Mouse (Mus musculus) kidney, postnatal 0 days (tissue): ENCODE measurements at regions not wholly inside any gene's neighbourhood (a gene's known extent, or its start where the extent isn't known, plus 50 kb on each side); places are given as distances from the start of the nearest gene placed in this dataset.

Experiments used
- ATAC-seq: fragments of 200-750 bp; cut with Nextera tagmentation; replicated peaks from 2 replicates; pipeline ENCODE4 v1.8.0; 2017; ENCODE audit warnings: low read depth, moderate number of reproducible peaks, moderate TSS enrichment, moderate library complexity; ENCODE audit not compliant: low FRiP score
- DNase-seq: peaks from one replicate; pipeline ENCODE4 v3.0.0-alpha.2; 2016; ENCODE audit warnings: low spot score
- H3K27ac ChIP-seq: fragments of 300-500 bp; sonication (generic); 2 replicates; pipeline ENCODE4 v1.5.1; 2014; ENCODE audit warnings: mild to moderate bottlenecking
- H3K27me3 ChIP-seq: fragments of 300-500 bp; sonication (generic); 2 replicates; pipeline ENCODE4 v1.6.1; 2014; ENCODE audit warnings: low read length, mixed read lengths; ENCODE audit not compliant: insufficient read depth
- H3K36me3 ChIP-seq: fragments of 300-500 bp; sonication (generic); 2 replicates; pipeline ENCODE4 v1.6.1; 2014; ENCODE audit warnings: low read length, mixed read lengths; ENCODE audit not compliant: insufficient read depth
- H3K4me1 ChIP-seq: fragments of 300-500 bp; sonication (generic); replicated peaks from 2 replicates; pipeline ENCODE4 v1.6.1; 2014; ENCODE audit warnings: antibody characterized with exemption, low read length, mixed read lengths; ENCODE audit not compliant: insufficient read depth
- H3K4me2 ChIP-seq: fragments of 300-500 bp; sonication (generic); 2 replicates; pipeline ENCODE4 v1.6.1; 2014; ENCODE audit warnings: mild to moderate bottlenecking, low read length, moderate library complexity, mixed read lengths
- H3K4me3 ChIP-seq: fragments of 300-500 bp; sonication (generic); replicated peaks from 2 replicates; pipeline ENCODE4 v1.5.1; 2014; ENCODE audit warnings: low read depth, low read length
- H3K9ac ChIP-seq: fragments of 300-500 bp; sonication (generic); 2 replicates; pipeline ENCODE4 v1.6.1; 2014; ENCODE audit warnings: low read depth, low read length
- H3K9me3 ChIP-seq: fragments of 300-500 bp; sonication (generic); replicated peaks from 2 replicates; pipeline ENCODE4 v1.6.1; 2016; ENCODE audit warnings: low read length, inconsistent platforms, mixed read lengths
- CTCF ChIP-seq: IDR thresholded peaks from 2 replicates; pipeline ENCODE4 v1.5.1; 2016; ENCODE audit warnings: antibody characterized with exemption, low read depth, mild to moderate bottlenecking, moderate library complexity
- WGBS: fragments of 180-500 bp; shearing (Covaris S2); extraction: QIAGEN DNeasy Blood & Tissue Kit; methylation state at CpG from one replicate; pipeline ENCODE4 v1.1.7; 2014; 5-methylcytosine and 5-hydroxymethylcytosine counted together

DNA sequence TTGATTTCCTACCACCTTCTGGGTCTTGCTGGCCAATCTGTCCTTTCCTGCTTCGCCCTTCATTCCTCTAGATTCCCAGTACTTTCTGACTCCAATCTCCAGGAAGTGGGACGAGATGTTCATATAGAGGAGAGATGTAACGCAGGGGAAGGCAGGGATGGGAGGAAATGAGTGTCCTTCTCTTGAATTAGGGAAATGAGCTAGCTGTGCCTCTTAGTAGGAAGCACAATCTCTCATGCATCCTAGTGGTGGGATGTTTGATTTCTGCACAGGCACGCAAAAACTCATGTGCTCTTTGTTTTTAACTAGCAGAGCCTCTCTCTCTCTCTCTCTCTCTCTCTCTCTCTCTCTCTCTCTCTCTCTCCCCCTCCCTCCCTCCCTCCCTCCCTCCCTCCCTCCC is 290.3 kb downstream of the Gm11011 start:
- 67% methylated on average over 4 of the region's 4 CpGs for WGBS
- no peaks in the 10 kb centered on the region for H3K27me3 ChIP-seq
- DNase-seq (peak; percentile 31), ATAC-seq (no peak)
- no peaks in the 10 kb centered on the region for H3K4me1 ChIP-seq
- H3K4me2 ChIP-seq = no peak overlapping the region
- TF ChIP-seq CTCF = peak; percentile 19; the same call in 1 of the 2 replicates
- H3K27ac ChIP-seq = no peak overlapping the region
- no peaks in the 10 kb centered on the region for H3K36me3 ChIP-seq
- no peak overlapping the region for H3K9ac ChIP-seq
- H3K4me3 ChIP-seq = no peak overlapping the region
- no peaks in the 10 kb centered on the region for H3K9me3 ChIP-seq

DNA sequence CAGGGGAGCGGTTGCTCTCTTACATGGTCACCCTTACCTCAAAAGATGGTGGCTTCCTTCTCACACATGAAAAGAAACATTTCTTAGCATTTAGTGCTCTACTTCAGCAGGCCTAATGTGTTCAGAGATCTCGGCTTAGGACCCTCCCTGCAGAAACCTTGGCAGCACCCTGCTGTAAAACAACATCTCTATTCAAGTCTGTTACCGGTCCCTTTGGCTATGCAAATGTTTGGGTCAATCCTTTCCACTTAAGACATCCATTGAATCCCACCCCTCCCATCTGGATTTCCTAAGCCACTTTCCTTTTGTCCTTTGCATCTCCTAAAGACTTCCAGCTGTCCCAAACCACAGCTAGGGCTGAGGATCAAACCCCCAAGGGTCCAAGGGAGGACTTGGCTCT is 294.2 kb downstream of the Gm11011 start:
- Histone ChIP-seq H3K4me2 (no peak overlapping the region), H3K27ac (no peak overlapping the region), H3K36me3 (no peaks in the 10 kb centered on the region), H3K9me3 (no peaks in the 10 kb centered on the region), H3K4me3 (no peak overlapping the region), H3K9ac (no peak overlapping the region), H3K4me1 (no peaks in the 10 kb centered on the region), H3K27me3 (no peaks in the 10 kb centered on the region)
- DNase-seq = peak; percentile 32
- no peak for ATAC-seq
- 46% methylated on average over 3 of the region's 3 CpGs for WGBS
- no peak for TF ChIP-seq CTCF

DNA sequence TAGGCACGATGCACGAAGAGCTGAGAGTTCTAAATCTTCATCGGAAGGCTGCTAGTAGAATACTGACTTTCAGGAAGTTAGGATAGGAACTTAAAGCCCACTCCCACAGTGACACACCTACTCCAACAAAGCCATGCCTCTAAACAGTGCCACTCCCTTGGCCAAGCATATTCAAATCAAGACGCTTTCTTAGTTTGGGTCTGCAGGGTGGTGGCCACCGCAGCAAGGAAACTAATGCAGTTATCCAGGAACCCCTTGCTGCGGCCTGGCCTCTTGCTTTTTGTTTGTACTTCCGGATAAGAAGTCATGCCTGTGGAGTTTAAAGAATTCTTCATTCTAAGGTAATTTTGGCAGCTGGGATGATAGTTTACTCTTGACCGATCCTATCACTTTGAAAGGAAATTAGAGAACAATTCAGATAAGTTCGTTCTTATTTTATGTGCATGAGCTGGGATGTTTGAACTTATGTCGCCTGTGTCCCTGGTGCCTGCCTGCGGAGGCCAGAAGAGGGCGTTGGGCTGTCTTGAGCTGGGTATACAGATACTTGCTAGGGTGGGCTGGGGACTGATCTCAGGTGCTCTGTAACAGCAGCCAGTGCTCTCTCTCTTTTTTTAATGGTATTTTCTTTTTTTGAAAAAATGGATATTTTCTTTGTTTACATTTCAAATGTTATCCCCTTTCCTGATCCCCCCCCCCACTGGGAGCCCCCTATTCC is 298.5 kb downstream of the Gm11011 start:
- no peak overlapping the region for H3K9ac ChIP-seq
- no peaks in the 10 kb centered on the region for H3K9me3 ChIP-seq
- no peak for TF ChIP-seq CTCF
- no peak overlapping the region for H3K4me2 ChIP-seq
- DNase-seq = no peak
- no peaks in the 10 kb centered on the region for H3K27me3 ChIP-seq
- H3K4me1 ChIP-seq = no peaks in the 10 kb centered on the region
- no peak overlapping the region for H3K27ac ChIP-seq
- WGBS = 92% methylated on average over 12 of the region's 12 CpGs
- H3K36me3 ChIP-seq = no peaks in the 10 kb centered on the region
- no peak overlapping the region for H3K4me3 ChIP-seq
- ATAC-seq = no peak

DNA sequence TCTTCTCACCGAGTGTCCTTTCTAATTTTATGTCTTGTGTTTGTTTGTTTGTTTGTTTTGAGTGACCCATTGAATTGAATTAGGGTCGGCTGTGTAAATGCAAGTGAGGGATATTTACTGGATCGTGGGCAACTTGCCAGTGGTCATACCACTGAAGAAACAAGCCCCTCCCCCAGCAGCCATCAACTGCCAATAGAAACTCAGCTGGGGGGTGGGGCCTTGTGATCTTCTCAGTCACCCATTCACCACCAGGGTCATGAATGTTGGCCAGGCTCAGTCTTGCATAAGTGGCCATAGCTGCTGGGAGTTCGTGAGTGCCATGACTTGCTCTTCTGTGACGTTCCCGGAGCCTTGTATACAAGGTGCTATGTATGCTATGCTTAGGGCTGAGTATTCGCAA is 300.8 kb downstream of the Gm11011 start:
- no peaks in the 10 kb centered on the region for H3K36me3 ChIP-seq
- H3K27ac ChIP-seq = no peak overlapping the region
- no peak for DNase-seq
- no peak overlapping the region for H3K4me2 ChIP-seq
- no peak for TF ChIP-seq CTCF
- WGBS = 78% methylated on average over 7 of the region's 7 CpGs
- H3K4me1 ChIP-seq = no peaks in the 10 kb centered on the region
- no peaks in the 10 kb centered on the region for H3K27me3 ChIP-seq
- H3K4me3 ChIP-seq = no peak overlapping the region
- H3K9ac ChIP-seq = no peak overlapping the region
- no peaks in the 10 kb centered on the region for H3K9me3 ChIP-seq
- no peak for ATAC-seq

DNA sequence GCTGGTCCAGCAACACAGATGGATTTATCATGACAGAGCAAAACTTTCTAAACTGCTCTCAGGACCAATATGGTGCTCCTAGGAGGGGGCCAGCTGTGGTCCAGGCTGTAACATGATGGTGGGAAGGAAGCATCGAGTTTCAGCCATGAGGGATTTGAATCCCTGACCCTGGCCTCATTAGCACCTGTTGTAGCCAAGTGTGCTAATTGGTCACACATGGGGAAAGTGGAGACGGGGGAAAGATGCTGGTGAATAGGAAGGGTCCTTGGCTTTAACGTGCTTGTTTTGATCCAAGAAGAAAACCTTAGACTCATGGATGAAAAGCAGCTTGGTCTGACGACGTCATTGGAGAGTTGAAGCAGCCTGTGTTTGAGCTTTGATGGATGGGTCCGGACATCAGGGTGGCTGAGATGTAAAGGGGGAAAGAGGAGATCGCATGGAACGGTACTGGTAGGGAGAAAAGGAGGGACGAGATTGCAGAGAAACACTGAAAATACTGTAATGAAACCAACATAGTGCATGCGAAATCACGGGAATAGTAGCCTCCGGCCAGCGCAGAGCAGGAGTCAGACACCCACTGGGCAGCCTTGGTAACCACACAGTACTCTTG is 304.9 kb downstream of the Gm11011 start:
- WGBS = 66% methylated on average over 13 of the region's 13 CpGs
- Histone ChIP-seq H3K27ac (no peak overlapping the region), H3K4me2 (no peak overlapping the region), H3K9me3 (no peaks in the 10 kb centered on the region), H3K9ac (no peak overlapping the region), H3K4me1 (no peaks in the 10 kb centered on the region), H3K4me3 (no peak overlapping the region), H3K27me3 (no peaks in the 10 kb centered on the region), H3K36me3 (no peaks in the 10 kb centered on the region)
- ATAC-seq (no peak), DNase-seq (no peak)
- TF ChIP-seq CTCF = no peak

DNA sequence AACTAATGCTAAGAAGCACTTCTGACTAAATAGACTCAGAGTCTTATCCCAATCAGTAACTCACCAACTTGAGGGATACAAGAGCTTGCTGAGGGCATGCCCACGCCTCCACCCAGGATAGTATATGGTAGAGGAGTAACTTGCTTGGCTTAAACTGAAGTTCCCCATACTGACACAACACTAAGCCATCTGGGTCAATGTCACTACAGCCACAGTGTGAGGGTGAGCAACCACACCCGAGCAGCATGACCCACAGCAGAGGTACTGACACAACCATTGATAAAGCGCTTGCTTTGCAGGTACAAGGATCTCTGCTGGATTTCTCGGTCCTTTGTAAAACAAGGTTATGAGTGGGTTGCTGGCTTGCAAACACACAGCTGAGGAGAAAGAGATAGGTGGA is 312.2 kb downstream of the Gm11011 start:
- Histone ChIP-seq H3K4me2 (no peak overlapping the region), H3K4me3 (no peak overlapping the region), H3K9ac (no peak overlapping the region), H3K4me1 (no peaks in the 10 kb centered on the region), H3K36me3 (no peaks in the 10 kb centered on the region), H3K27ac (no peak overlapping the region), H3K9me3 (no peaks in the 10 kb centered on the region), H3K27me3 (no peaks in the 10 kb centered on the region)
- DNase-seq (no peak), ATAC-seq (no peak)
- no peak for TF ChIP-seq CTCF
- WGBS = 95% methylated on average over 4 of the region's 4 CpGs
